Mouse (Mus musculus) spleen, postnatal 10 days (tissue): ENCODE measurements around the gene Asxl2.
"Not testable (repeated sequence)": the region's sequence is repeated elsewhere in the genome, so short reads cannot be mapped to it uniquely, and the experiment has no call there.

Experiments
- DNase-seq, 2 experiments: peaks; one replicate each; pipeline ENCODE4 v3.0.0; 2021 to 2022; ENCODE audit warnings: low spot score in 2 of 2

Asxl2 gene

DNA sequence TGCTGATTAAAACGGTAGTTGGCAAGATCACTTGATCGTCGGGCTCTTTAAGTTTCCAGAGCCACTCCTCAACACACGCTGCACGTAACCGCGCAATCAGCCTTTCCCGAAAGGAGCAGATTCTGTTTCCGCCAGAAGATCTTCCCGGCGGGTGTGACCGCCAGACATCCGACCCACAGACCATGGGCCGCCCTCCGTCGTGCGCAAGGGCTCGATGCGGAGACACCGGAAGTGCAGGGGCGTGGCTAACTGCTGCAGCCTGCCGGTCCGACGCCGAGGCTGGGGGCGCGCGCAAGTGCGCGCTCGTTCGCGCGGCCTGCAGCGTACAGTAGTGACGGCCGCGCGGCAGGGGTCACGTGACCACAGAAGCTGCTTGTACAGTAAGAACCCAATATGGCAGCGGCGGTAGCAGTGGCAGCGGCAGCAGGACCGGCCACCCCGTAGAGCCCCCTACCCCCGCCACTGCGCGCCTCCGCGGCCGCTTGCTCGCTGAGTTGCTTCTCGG is at the start of gene Asxl2:
Gene Asxl2 (plus strand): TSS at position 328 of the 505 bp plus-strand sequence.
- peak; percentile 95 to 100 for DNase-seq

DNA sequence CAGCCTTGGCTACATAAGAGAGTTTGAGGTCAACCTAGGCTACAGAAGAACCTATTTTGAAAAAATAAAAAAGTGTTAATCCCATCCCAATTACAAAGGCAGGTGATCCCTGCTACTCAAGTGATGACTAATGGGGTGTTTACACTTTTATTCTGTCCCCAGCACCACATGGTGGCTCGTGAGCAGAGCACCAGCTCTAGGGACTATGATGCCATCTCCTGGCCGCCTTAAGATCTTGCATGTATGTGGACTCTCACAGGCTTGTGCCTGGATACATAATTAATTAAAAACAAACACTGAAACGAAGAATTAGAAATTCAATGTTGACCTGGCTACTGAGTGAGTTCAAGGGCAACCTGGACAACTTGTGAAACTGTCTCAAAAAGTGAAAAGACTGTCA is 49.5 kb upstream of the Asxl2 start:
- no peak for DNase-seq

DNA sequence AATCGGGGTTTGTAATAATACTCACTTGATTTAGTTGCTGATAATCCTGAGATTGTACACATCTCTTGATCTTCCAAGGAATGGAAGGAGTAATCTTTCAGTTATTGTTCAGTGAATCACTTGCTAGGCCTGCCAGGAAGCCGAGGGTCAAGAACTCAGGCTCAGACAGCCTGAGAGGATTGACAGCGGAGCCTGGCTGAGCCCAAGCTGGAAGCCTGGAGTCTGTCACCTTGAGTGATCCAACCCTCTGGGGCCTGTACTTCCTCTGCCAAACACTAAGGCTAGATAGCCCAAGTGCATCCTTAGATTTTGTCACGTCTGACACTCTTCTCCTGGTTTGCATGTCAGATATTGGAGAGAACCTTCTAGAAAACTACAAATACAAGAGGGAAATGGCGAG is 48.9 kb upstream of the Asxl2 start:
- DNase-seq = no peak

DNA sequence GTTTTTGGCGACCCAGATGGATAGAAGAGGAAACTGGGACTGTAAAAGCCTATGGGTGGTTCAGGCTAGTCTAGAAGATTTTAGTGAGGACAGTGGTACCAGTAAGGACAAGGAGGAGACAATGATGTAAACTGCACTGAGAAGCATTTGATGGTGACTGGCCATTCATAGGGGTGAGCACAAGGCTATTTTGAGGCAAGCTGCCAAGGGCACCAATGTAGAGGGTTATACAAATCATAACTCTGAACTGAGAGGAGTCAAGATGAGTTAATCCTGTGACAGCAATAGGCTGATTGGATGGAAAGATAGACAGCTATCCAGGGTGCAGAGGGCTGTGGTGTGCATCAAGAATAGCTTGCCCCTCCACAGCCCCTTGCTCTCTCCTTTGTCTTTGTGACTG is 41.8 kb upstream of the Asxl2 start:
- DNase-seq = no peak

DNA sequence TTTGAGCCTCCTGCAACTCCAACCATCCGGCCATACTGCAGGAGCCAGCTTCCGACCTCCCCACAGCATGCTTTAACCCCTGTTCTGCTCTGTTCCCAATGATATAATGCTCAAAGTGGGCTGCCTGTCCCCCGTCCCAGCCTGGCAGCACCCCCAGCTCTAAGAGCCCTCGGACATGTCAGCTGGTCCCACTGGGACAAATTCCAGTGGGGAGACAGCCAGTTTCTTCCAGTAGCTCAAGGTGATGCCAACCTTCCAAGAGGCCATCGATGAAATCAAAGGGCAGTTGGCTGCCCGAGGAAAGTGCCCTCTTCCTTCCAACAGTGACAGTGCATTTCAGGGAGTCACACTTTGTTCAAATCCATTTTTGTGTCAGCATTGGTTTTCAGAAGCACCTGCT is 41.4 kb upstream of the Asxl2 start:
- no peak for DNase-seq

DNA sequence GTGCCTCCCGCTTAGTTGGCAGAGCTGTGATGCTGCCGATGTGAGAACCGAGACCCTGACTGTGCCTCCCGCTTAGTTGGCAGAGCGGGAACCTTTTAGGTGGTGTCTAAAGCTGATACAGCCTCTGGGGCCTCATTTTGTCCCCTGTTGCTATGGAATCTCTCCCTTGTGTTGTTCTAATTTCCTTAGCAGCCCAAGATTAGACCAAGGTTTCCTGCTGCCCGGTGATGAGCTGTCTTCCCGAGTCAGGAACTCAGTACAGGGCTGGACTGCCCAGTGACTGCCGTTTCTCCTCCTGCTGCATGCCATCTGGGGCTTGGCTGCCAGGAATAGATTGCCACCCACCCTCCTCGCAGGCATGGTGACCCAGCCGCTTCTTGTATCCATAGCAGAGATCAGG is 40.7 kb upstream of the Asxl2 start:
- no peak for DNase-seq

DNA sequence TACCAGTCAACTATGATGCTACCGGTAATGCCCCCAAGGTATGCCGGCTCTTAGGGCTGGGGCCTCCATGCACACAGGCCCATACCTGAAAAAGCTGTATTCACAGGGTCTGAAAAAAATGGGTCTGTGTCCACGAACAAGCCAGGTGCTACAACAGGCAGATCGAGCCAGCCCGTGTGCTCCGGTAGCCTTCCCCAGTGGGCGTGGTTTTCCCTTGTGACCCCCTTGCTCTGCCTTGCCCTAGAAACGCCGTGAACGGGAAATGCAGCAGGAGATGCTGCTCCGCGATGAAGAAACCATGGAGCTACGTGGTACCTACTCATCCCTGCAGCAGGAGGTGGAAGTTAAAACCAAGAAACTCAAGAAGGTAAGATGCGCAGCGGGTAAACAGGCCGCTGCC is 38.8 kb upstream of the Asxl2 start:
- no peak for DNase-seq

DNA sequence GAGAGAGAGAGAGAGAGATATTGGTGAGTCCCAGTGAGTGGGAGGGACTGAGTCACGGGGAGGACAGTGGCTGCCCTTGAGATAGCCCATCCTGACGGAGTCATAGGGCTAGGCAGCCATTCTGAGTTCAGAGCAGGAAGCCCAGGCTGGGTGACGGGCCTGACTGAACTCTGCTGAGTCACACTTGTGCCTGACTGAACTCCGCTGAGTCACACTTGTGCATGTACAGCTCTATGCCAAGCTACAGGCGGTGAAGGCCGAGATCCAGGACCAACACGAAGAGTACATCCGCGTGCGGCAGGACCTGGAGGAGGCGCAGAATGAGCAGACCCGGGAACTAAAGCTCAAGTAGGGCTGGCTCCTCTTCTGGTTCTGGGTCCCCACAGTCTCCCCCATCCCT is 37.3 kb upstream of the Asxl2 start:
- DNase-seq = no peak

DNA sequence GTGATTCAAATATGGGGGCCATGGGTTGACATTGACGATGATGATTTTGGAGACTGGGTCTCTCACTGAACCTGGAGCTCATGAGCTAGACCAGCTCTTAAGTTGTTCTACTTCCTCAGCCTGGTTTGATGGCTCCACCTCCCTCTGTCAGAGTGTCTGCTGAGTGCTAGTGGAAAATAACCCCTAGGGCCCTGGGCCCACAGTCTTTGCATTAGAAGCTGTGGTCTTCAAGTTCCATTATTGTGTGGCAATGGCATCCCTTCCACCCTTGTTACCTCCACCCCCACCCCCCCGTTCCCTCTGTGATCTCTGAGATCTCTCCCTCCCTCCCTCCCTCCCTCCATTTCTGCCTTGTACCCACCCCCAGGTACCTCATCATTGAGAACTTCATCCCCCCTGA is 36.6 kb upstream of the Asxl2 start:
- DNase-seq = no peak

DNA sequence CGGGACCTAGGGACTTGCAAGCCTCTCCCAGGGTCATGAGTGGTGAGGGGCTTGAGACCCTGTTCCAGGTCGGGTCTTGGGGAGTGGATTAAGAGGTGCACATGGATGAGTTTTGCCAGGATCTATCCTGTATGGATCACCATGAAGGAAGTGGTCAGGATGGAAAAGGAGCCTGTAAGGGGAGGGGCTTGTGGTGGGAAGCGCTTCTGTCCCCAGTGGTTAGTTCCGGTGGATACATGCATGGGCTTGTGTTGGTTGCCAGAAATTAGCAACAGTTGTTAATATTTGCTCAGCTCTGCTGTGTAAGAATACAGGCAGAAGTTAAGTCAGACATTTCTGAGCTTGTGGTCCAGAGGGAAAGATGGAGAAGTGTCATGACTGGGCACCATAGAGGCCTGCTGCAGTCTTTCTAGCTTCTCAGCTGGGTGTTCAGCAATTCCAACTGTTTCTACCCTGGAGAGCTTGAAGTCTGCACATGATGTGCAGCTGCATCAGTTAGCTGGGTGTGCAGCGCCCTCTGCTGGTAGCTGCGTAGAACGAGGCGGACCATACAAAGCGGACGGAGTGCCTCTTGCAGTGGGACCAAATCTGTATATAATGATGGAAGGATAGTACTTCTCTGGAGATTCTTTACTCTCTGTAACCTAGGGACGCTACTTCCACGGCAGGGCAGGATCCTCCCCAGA is 35.9 kb upstream of the Asxl2 start:
- peak; percentile 66 to 86 for DNase-seq

DNA sequence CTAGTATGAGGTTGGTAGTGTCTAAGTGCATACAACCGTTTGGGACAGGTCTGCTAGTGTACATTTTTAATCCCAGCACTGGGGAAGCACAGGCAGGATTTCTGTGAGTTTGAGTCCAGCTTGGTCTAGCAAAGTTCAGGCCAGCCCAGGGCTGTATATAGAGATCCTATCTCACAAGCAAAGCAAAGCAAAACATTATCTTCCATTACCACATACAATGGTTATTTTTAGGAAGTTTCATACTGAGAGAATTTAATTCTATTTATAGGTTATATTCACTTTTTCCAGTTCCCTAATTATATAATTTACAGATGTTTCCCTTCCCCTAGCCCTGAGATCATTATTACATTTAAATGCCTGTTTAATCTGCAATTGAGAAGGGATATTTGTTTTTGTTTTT is 35.4 kb upstream of the Asxl2 start:
- no peak for DNase-seq

DNA sequence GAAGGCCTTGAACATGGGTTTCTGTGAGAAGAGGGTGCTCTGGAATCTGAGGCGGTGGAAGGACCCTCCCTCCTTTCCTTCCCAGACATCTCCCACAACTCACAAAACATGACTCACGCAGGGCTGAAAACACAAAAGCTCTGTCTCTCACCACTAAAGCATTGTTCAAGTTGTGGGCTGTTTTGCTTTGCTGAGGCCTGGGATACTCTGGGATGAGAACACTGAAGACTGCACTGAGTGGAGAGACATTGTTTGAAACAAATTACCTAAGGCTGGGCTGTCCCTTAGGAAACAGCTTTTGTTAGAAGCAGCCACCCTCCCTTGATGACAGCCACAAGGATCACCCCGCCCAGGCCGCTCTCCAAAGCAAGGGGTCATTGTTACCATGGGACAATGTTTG is 33.5 kb upstream of the Asxl2 start:
- DNase-seq = no peak

DNA sequence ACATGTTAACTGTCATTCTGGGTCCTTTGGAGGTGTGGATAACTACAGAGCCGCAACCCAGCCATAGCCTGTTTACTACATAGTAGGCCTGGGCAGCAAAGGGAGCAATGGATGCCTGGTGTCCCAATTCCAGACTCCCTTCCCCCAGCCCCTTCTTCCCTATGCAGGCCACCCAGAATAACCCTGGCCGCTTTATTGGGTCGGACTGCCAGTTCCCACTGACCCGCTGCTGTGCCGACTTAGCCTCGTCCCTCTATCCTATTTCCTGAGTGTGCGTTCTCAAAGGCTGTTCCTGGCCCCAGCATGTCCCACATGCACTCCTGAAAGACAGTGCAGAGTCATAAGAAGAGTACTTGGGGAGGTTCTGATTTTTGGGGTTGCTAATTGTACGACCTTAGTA is 29.7 kb upstream of the Asxl2 start:
- DNase-seq = no peak

DNA sequence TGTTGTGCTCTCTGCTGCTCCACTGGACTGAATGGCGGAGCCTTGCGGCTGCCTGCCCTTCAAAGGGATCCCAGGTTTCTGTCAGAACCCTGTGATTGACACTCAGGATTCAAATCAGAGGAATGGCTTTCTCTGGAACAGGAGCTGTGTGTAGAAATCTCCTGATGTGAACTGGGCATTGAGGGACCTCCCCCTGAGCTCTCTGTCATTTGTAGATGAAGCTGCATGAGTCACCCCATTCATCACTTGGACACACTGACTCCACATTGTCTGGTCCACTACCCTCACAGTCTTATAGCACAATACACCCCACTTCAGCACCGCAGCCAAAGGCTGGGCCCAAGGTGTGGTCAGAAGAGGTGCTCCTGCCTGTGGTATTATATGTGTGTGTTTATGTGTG is 21.0 kb upstream of the Asxl2 start:
- DNase-seq = not testable (repeated sequence)

DNA sequence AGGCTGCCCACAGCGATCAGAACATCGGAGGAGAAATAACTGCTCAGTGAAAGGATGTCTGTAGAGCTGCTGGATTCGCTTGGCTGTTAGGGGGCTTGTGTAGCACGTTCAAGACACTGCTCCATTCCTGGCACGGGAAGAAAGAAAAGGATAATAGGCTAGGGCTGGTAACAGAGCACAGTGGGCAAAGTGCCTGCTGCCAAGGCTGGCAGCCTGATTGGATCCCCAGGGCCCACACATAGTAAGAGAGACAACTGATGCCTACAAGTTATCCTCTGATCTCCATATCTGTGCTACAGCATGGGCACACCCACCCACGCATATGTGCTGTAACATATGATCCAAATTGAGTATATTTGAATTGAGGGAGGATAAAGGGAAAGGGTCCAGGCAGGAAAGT is 20.1 kb upstream of the Asxl2 start:
- DNase-seq = no peak

DNA sequence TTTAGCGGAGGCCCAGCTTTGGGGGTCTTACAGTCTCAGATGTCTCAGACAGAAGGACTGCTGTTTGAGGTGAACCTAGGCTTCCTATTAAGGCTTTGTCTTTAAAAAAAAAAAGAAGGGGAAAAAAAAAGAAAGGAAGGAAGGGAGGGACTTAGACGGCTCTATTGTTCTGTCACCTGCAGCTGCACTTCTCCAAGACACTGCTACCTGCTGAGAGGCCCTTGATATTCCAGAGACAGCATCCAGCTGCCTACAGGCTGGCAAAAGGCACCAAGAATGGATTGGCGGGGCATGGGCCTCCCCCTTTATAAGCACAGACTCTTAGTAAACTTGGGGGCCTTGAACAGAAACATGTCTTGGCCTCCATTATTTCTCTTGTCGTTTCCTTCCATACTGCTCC is 11.7 kb upstream of the Asxl2 start:
- no peak for DNase-seq

DNA sequence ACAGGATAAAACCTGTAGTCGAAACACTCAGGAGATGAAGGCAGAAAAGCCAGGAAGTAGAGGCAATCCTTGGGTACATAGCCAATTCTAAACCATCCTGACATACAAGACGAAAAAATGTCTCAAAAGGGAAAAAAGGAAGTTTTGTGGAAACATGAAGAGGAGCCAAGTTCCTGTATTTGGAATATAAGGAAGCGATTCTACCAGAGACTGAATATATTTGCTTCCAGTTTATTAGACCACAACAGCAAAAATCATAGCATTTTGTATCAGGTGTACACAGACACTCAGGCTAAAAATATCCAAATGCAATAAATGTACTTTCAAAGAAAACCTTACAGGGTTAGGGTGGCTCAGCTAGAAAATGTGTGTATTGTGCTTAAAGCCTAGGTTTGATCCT is 7.9 kb upstream of the Asxl2 start:
- no peak for DNase-seq

DNA sequence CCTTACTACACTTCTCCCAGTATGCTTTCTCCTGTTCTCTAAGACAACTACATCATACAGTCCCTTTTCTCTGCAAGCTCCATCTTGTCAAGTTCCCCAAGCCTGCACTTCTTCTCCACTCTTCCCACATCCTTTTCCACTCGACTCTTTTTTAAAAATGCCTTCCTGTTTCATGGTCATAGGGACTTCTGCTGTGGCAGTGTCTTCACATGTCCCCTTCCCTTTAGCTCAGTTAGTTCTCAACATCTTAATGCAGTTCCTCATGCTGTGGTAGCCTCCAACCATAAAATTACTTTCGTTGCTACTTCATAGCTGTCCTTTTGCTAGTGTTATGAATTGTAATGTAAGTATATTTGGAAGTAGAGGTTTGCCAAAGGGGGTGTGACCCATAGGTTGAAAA is 6.1 kb upstream of the Asxl2 start:
- DNase-seq = no peak

DNA sequence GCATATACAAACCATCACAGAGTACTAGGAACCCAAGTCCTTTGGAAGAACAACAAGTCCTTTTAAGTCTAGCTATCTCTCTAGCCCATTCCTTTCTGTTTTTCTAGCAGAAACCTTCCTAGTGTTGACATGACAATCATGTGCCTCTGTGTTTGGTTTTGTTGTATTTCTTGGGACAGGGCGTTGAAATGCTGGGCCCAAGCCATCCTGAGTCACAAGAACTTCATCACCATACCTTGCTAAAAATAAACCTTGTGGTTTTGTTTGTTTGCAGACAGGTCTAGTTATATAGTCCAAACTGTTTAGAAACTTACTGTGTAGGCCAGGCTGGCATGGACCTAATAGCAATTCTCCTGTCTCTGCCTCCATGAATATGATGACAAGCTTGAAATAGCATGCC is 3.9 kb upstream of the Asxl2 start:
- DNase-seq = no peak

DNA sequence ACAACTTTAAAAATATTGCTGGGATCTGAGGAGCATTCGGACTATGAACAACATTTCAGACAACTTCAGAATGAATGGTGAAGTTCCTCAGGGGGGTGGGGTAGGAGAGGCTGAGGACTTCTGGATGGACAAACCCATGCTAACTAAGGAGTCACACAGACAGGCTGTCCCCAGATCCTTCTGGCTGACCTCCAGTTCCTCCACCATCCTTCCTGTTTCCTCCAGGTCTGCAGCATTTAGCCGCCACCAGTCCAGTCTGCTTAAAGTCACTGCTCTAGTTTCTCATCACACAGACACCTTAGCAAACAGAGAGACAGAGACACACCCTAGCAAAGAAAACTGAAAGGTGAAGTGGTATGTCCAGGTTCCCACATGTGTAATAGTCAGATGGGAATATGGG is 2.5 kb upstream of the Asxl2 start:
- DNase-seq = no peak

DNA sequence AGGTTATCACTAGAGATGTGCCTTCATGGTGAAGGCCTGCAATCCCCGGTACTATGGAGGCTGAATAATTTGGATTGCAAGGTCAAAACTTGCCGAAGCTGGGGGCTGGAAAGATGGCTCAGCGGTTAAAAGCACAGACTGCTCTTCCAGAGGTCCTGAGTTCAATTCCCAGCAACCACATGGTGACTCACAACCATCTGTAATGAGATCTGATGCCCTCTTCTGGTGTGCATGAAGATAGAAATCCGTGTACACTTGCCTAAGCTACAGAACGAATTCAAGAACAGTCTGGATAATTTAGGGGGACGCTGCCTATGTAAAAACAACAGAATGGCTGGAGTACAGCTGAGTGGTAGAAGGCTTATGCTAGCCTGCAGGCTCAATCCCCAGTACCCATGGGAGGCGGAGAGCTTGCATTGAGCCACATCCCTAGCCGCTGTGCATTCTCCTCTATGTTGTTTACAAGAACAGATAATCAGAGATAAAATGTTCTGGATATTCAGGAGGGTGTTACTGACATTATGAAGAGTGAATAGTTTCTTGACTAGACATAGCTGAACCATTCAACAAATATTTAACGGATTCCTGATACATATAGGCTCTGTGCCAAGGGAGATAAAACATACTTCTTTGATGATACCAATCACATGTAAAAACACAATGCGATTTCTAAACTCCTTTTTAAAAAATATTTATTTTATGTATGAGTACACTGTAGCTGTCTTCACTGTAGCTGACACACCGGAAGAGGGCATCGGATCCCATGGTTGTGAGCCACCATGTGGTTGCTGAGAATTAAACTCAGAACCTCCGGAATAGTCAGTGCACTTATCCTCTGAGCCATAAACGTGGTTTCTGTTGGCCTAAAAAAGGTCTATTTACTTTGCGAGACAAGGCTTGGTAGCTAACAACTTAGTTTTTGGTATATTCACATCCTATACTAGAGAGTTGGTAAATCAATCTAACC is 999 bp upstream of the Asxl2 start:
- DNase-seq = peak in 1 of 2 experiments; percentile 33

DNA sequence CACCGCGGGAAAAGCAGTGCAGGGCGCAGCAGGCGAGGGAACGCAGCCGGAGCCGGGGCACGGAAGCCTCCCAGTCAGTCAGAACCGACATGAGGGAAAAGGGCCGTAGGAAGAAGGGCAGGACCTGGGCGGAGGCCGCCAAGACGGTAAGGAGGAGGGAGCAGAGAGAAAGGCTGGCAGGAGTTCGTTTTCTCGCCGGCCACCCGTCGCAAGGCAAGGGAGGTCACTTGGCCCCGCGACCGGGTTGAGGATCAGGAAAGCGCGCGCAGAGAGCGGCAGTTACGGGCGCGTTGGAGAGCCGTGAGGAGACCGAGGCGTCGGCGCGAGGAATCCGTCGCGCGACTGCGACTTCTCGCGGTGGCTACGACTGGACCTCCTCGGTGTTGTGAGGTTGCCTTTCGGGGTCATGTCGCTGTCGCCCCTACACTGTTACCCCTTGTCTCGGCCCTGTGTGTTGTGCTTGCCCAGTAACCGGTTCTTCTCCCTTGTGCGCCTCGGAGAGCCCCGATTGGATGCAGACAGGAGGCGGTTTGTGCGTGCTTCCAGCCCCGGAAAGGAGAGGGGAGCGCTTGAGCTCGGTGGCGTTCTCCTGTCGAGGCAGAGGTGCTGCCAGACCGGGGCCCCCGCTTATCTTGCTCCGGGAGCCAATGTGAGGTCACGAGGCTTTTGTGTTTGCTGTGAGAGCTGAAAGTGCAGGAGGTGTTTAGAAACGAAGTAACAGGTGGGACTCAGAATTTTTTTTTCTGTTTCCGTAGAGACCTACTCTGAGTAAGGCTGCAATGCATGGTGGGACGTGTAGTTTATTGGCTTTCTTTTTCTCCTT is 621 bp downstream of the Asxl2 start:
- DNase-seq = peak; percentile 77 to 88
